Mouse (Mus musculus): Measurements from ENCODE around the gene Agps. TPM values are rescaled to one million over a fixed set of nuclear protein-coding genes. Genes with fewer than 3 reads are reported as not detected.
A peak's percentile ranks its signal among the peaks of the same experiment; 100 is the strongest.
"Not testable (repeated sequence)": the region's sequence is repeated elsewhere in the genome, so short reads cannot be mapped to it uniquely, and the experiment has no call there.

Gene Agps
- total RNA-seq, 1 experiment from 2014 or later = 60.0 TPM

DNA sequence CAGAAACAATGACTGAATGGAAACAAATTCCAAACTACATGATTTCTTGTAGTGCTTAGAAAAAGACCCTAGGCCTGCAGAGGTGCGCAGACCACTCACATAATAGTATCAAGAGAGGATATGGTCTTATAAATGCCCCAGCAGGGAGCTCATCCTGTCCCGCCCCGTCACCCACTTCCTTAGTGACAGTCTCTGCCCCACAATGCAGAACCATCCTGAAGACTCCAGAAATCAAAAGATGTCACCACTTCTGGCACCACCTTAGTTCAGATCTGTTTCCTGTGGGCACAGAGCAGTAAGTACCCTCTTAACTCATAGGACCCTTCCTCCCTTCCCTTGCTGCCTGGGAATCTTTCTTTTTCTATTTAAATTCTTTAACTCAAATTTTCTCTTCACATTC lies 83.1 kb downstream of the Agps start:
- no peak for ATAC-seq (replicated peaks; ENCODE audit: insufficient number of reproducible peaks, low FRiP score, low TSS enrichment, poor library complexity, severe bottlenecking)

GRCm38 (mm10) chr2:75923807-75924340 lies 91.9 kb downstream of the Agps start:
- ATAC-seq (replicated peaks; ENCODE audit: insufficient number of reproducible peaks, low FRiP score, low TSS enrichment, poor library complexity, severe bottlenecking) = no peak

- ATAC-seq (replicated peaks; ENCODE audit: insufficient number of reproducible peaks, low FRiP score, low TSS enrichment, poor library complexity, severe bottlenecking) = no peak
Observed at GRCm38 (mm10) chr2:75926061-75926460, 94.1 kb downstream of the Agps start.

- ATAC-seq (replicated peaks; ENCODE audit: insufficient number of reproducible peaks, low FRiP score, low TSS enrichment, poor library complexity, severe bottlenecking) = no peak
Observed at GRCm38 (mm10) chr2:75928011-75928410, 96.0 kb downstream of the Agps start.

- ATAC-seq (replicated peaks; ENCODE audit: insufficient number of reproducible peaks, low FRiP score, low TSS enrichment, poor library complexity, severe bottlenecking) = no peak
Observed at GRCm38 (mm10) chr2:75929141-75929540, 97.2 kb downstream of the Agps start.

- ATAC-seq (replicated peaks; ENCODE audit: insufficient number of reproducible peaks, low FRiP score, low TSS enrichment, poor library complexity, severe bottlenecking) = no peak
Observed at GRCm38 (mm10) chr2:75929786-75930444, 97.9 kb downstream of the Agps start.

DNA sequence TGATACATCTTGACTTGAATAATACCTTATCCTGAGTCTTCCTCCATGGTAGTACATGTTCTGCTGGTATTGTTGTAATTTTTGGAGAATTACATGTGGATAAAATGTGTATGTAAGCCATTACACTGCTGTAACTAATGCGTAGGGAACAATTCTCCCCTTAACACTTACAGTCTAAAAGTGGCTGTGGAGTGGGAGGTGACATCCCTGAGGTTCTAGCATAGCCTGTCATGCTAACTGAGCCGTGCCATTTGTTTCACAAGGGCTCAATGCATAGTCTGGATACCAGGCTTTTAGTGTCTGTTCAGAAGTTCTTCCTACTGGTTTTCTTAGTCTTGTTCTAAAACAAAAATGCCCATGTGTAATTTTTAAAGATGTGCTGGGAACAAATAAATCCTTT lies 99.0 kb downstream of the Agps start:
- no peak for ATAC-seq (replicated peaks; ENCODE audit: insufficient number of reproducible peaks, low FRiP score, low TSS enrichment, poor library complexity, severe bottlenecking)

DNA sequence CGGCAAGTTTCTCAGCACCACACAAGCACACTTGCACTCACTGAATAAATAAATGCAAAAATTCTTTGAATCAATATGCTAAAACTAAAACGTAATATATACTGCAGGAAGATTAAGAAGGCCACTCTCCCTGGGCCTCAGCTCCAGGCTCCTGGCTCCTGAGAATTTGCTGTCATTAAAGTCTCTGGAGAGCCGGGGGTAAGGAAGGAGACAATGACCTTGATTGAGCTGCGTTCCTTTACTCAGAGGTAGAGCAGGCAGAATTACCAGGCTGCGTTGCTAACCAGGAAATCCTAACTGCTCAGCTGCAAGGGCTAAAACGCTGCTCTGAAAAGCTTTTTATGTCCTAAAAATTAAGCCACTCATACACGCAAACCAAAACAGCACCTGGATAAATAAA lies 101.6 kb downstream of the Agps start:
- no peak for ATAC-seq (replicated peaks; ENCODE audit: insufficient number of reproducible peaks, low FRiP score, low TSS enrichment, poor library complexity, severe bottlenecking)

DNA sequence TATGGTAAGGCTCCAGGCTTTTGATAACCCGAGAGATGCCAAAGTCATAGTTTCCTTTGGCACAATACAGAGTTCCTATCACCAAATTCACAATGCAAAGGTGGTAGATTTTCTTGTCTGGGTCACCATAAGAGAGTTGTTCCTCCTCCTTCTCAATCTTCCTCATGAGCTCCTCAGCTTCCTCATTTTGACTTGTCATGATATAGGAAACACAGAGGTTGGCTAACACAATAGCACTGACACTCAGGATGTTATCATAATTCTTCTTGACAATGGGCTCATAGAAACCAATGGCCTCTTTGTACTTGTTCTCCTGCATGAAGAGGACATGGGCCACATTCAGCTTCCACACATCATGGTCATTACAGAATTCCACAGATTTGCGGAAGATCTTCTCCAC lies 104.7 kb downstream of the Agps start:
- not testable (repeated sequence) for ATAC-seq (replicated peaks; ENCODE audit: insufficient number of reproducible peaks, low FRiP score, low TSS enrichment, poor library complexity, severe bottlenecking)

GRCm38 (mm10) chr2:75937520-75938116 lies 105.6 kb downstream of the Agps start:
- ATAC-seq (replicated peaks; ENCODE audit: insufficient number of reproducible peaks, low FRiP score, low TSS enrichment, poor library complexity, severe bottlenecking) = peak; percentile 22; the same call in 1 of the 2 replicates

DNA sequence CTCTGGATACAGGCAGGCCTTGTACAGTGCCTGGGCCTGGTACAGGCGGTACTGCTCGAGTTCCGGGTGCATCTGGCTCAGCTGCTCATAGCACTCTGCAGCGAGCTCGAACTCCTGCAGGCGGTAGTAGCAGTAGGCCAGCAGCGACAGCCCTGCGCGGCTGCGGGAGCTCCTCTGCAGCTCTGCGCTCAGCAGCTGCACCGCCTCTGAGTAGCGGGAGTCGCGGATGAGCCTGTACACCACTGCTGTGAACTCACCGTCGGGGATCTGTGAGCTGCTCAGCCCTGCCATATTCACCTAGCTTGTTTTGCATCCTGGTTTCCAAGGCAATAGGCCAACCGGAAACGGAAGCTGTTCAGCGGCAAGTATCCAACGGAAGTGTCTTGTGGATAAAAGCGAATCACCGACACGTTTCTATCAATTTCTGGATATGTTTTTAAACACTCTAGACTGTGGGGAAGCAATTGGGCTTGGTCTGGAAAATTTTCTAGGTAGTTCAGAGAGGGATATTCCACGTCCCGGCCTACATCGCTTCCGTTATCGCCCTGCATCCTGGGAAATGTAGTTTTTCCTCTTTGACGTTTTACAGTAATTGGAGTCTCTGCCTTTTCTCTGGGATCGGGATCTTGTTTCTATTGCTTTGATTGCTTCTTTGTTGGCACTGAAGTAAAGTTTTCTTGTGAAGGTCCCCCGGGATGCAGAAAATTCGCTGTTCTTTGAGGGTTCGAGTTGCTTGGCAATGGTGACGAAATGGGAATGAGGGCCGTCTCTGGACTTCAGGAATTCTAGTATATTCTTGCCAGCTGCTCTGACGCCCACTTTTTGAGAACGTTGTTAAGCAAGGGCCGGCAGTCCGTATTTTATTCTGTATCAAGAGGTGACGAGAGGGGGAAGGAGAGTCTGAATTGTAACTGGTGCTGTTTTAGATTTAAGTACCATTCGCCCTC lies 106.4 kb downstream of the Agps start, which contains the start of gene Ttc30b:
Gene Ttc30b (minus strand): TSS at position 469 of the 947 bp plus-strand sequence.
- peak; percentile 80 for ATAC-seq (replicated peaks; ENCODE audit: insufficient number of reproducible peaks, low FRiP score, low TSS enrichment, poor library complexity, severe bottlenecking)

DNA sequence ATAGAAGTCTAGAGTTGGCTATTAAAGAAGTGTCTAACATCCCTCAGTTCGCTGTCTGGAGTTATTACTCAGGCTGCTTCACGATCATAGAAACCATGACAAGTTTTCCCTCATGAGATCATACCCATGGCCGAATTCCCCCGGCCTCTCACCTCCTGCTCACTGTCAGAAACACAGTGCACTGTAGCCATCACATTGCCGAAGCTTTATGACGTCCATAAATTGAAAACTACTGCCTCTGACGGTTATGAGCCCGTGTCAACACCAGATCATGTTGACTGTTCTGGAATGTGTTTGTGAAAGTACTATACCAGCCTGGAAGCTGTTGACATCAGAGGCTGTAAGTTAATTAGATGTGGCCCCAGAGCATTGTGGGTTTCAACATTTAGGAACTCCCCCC lies 118.7 kb downstream of the Agps start:
- ATAC-seq (replicated peaks; ENCODE audit: insufficient number of reproducible peaks, low FRiP score, low TSS enrichment, poor library complexity, severe bottlenecking) = no peak

DNA sequence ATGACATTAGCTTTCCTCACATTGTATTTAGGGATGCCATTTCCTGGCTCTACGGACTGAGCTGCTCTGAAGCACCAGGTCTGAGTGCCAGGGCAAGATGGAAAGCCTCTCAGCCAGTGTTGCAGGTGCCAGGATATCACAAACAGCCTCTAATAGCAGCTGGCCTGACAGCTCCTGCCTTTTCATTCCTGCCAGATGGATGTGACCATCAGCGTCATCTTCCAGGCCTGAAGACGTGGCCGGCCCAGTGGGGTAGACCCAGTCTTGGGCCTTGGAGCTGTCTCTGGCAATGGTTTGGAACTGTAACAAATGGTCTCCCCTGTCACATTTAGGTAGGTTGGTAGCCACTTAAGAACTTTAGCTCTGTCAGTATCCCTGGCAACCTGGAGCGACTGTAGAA lies 121.3 kb downstream of the Agps start:
- ATAC-seq (replicated peaks; ENCODE audit: insufficient number of reproducible peaks, low FRiP score, low TSS enrichment, poor library complexity, severe bottlenecking) = no peak

GRCm38 (mm10) chr2:75955709-75956108 lies 123.7 kb downstream of the Agps start:
- ATAC-seq (replicated peaks; ENCODE audit: insufficient number of reproducible peaks, low FRiP score, low TSS enrichment, poor library complexity, severe bottlenecking) = no peak

DNA sequence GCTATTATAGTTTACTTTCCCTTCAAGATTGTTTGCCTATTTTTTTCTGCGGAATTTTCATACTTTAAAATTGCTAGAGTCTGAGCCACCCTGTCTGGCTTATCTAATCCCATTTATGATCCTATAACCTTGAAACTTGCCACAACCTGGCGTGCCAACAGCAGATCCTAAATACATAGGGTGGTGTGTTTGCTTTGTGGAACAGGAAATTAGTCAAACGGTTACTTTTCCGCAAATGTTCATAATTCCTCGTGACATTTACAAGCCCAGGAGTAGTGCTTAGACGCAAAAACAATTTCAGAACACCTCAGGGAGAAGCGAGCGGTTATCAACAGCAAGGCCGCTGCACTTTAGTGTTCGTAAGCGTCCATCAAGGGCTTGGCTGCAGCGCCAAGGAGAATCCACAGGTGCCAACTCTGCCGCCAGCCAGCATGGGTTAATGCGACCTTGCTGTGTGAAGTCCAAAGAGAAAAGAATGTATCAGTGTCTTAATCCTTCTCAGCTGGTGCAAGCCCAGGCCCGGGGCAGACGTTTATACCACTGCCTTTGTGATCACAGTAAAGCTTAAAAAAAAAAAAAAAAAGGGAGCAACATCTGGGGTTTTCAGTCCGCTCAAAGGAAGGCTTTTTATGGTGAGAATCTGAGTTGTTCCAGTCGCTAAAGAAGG lies 127.3 kb downstream of the Agps start:
- no peak for ATAC-seq (replicated peaks; ENCODE audit: insufficient number of reproducible peaks, low FRiP score, low TSS enrichment, poor library complexity, severe bottlenecking)

DNA sequence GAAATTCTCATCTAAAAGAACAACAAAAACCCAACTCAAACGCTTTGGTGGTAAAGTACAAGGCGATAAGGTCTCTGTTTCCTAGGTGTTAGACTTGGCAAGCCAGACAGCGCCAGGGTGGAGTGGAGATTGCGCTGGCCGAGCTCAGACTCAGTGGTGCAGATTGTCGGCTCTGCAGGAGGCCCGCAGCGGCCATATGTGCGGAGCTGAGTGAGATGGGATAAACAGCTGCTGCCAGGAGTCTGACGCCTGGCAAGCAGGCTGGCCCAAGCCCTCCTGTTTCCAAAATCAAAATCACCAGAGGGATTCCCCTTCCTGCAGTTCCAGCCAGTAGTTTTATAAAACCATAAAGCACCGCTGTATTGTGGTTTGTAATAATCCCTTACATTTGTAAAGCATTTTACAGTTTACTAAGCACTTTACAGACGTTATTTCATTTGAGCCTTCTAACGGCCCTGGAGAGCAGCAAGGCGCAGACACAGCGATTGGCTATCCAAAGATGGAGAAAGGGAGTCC lies 127.9 kb downstream of the Agps start:
- ATAC-seq (replicated peaks; ENCODE audit: insufficient number of reproducible peaks, low FRiP score, low TSS enrichment, poor library complexity, severe bottlenecking) = no peak

DNA sequence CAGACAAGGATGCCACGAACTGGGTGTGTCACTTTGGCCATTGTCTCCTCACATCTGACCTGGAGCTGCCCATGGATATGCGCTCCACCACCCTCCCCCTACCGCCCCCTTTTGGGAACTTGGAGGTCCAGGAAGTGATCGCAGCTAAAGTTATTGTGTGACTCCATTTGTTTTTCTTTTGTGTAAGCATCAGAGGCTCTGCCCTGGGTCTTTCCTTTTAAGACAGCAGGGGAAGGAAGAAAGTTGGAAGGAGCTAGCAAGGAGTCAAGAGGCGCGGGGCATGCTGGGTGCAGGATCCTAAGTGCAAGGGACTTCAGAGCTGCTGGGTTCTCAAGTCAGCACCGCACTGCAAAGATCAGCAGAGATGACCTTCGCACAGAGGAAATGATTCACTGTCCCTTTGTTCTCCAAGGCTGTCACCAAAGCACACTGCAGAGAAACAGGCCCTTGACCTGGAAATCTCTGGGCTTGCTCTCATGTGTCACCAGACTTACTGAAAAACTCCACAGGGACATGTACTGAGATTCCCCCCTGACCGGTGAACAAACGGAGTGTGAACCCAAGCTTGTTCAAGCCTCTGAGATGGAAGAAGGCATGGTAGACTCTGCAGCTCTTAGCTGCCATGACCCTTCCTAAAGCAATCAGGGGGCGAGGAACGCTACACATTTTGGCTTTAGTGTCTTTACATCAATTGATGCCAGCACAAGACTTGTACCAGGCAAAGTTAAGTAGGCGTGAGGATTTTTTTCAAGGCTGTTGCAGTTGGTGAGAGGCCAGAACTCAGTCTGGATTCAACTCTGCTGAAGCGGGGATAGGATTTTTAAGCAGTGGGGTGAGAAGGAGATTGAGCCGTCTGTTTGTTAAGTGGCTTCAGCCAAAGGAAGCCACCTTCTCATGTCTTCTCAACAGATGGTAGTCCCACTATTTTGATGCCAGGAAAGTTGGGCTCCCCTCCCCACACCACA lies 128.7 kb downstream of the Agps start:
- ATAC-seq (replicated peaks; ENCODE audit: insufficient number of reproducible peaks, low FRiP score, low TSS enrichment, poor library complexity, severe bottlenecking) = no peak

All from monocyte, adult 5-6 weeks (primary cell).